Mouse (Mus musculus) frontal cortex, postnatal 10 days (tissue): ENCODE data around the gene Kdm4b.

Experiments
- DNase-seq, 2 experiments: peaks; one replicate each; pipeline ENCODE4 v3.0.0; 2022; ENCODE audit warnings: low spot score in 2 of 2, mixed read lengths in 1 of 2

The Kdm4b gene

GRCm38 (mm10) chr17:56325450-56326152 lies at the start of gene Kdm4b:
Gene Kdm4b, plus strand, starts transcription at chr17:56326062.
- peak; percentile 99 to 100 for DNase-seq

- DNase-seq: peak; percentile 72 to 77
Measured at GRCm38 (mm10) chr17:56276643-56277566, 49.0 kb upstream of the Kdm4b start, which contains the start of gene Ticam1. Gene Ticam1, minus strand, starts transcription at chr17:56276786.

GRCm38 (mm10) chr17:56277567-56277893 lies 48.3 kb upstream of the Kdm4b start:
- DNase-seq: no peak

GRCm38 (mm10) chr17:56278340-56278739 lies 47.5 kb upstream of the Kdm4b start:
- no peak for DNase-seq

- no peak for DNase-seq
Measured at GRCm38 (mm10) chr17:56279481-56280155, 46.2 kb upstream of the Kdm4b start.

GRCm38 (mm10) chr17:56281193-56281592 lies 44.7 kb upstream of the Kdm4b start:
- DNase-seq: no peak

- DNase-seq: no peak
Measured at GRCm38 (mm10) chr17:56282802-56283201, 43.1 kb upstream of the Kdm4b start.

- no peak for DNase-seq
Measured at GRCm38 (mm10) chr17:56283316-56283715, 42.5 kb upstream of the Kdm4b start.

GRCm38 (mm10) chr17:56285995-56286394 lies 39.9 kb upstream of the Kdm4b start:
- DNase-seq: no peak

- no peak for DNase-seq
Measured at GRCm38 (mm10) chr17:56287830-56288229, 38.0 kb upstream of the Kdm4b start.

- no peak for DNase-seq
Measured at GRCm38 (mm10) chr17:56288866-56289265, 37.0 kb upstream of the Kdm4b start.

- DNase-seq: no peak
Measured at GRCm38 (mm10) chr17:56289371-56290331, 36.2 kb upstream of the Kdm4b start.

GRCm38 (mm10) chr17:56290388-56291170 lies 35.3 kb upstream of the Kdm4b start:
- DNase-seq: peak in 1 of 2 experiments; percentile 74

- DNase-seq: peak; percentile 71 to 79
Measured at GRCm38 (mm10) chr17:56291171-56291511, 34.7 kb upstream of the Kdm4b start.

- no peak for DNase-seq
Measured at GRCm38 (mm10) chr17:56291826-56292475, 33.9 kb upstream of the Kdm4b start.

GRCm38 (mm10) chr17:56292531-56293222 lies 33.2 kb upstream of the Kdm4b start, which contains the start of gene Plin3:
Gene Plin3, minus strand, starts transcription at chr17:56292873.
- DNase-seq: no peak

- DNase-seq: no peak
Measured at GRCm38 (mm10) chr17:56293291-56293690, 32.6 kb upstream of the Kdm4b start.

GRCm38 (mm10) chr17:56294241-56294640 lies 31.6 kb upstream of the Kdm4b start:
- DNase-seq: no peak

GRCm38 (mm10) chr17:56296201-56296600 lies 29.7 kb upstream of the Kdm4b start:
- DNase-seq: no peak
